Mouse (Mus musculus) adrenal gland, adult 18-20 months (tissue): Measurements from ENCODE around the gene Ly6f. TPM values are rescaled to one million over a fixed set of nuclear protein-coding genes. Genes with fewer than 3 reads are reported as not detected.
"Not testable (repeated sequence)": the region's sequence is repeated elsewhere in the genome, so short reads cannot be mapped to it uniquely, and the experiment has no call there.

Source experiments
- DNase-seq, 2 experiments: peaks; one replicate each; pipeline ENCODE4 v3.0.0; 2021 to 2022; ENCODE audit warnings: low spot score in 2 of 2
- long read RNA-seq, 2 experiments: library from polyadenylated mRNA; stranded (forward); transcript quantifications; one replicate each; pipeline ENCODE4 v2.0.0; 2021
- total RNA-seq, 2 experiments: library from RNA; stranded (reverse); gene quantifications; 1 replicate in 1 of 2; 2 replicates in 1 of 2; pipeline ENCODE4 v1.2.3; 2021

The Ly6f gene
- total RNA-seq, result not detected
- long read RNA-seq, experiment 1, result 0 reads
- long read RNA-seq, experiment 2, result 0 reads

DNA sequence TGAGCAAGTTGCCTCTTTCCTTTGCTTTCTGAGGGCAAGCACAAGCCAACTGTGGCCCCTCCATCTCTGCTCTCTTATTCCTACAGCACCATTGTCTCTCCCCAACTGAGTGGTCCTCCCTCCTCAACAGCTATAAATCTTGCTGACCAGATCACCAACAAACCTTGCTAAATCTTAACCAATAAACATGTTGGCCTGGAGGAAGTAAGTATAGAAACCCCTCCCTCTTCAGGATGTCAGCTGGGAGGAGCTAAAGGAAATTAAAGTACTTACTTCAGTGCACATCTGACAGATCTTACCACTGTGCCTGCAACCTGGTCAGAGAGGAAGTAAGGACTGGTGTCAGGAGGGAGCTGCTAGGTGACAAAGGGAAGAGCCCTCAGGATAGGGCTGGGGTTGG, at the start of gene Ly6f:
TSS of gene Ly6f (plus strand) at position 301 of the 400 bp plus-strand sequence.
- DNase-seq, result no peak

DNA sequence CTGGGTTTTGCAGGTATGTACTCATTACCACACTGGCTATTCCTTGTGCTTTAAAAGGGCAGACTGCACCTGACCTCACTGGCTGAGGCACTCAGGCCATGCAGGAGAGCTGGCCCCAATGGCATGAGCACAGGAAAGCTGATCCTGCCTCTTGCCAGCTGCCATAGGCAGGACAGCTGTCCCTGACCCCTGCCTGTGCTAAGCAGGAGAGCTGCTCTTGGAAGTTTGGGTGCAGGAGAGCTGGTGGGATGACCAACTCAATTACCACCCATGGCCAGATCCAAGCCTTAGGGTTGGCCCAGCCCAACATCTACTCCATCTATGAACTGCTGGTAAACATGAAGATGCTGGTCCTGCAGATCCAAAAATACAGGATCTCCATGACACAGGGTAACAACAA, 46.3 kb upstream of the Ly6f start:
- no peak for DNase-seq

DNA sequence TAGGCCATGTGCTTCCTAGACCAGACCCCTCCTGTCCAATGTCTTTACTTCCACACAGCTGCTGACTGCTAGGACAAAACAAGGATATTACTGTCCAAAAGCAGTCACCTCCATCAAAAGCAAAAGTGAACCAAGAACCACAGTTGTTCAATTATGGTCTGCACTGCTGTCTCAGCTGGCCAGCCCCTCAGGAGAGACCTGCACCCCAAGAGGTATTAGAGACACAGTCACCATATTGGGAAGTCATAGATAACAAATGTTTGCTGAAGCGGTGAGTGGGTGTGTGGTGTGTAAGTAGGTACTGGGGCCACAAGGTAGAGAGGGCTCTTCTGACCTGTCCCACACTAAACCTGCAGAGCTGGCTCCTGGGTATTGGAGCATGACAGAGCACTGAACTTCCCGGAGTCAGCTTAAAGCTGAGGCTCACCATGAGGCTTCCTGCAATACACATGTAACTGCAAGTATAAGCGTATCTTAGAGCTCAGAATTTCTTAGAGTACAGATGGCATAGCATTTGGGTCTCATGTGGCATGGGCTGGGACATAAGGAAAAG, 30.4 kb upstream of the Ly6f start:
- DNase-seq, result no peak

DNA sequence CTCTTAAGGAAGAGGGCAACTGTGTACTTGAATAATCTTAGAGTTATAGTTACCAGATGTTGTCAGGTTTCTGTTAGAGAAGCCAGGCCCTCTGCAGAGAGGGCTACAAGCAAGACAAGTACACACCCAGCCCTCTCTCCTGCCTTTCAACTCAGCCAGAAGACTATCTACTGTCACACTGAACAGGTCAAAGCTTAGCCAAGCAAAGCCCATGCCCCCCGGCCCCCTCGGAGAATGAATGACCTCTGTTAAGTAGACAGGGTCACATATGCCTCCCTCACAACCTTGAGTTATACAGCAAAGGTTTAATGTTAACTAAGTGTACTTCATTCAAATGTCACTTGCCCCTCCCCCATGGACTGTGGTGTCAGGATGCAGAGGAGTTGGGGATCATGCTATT, 27.7 kb upstream of the Ly6f start:
- DNase-seq, result no peak

DNA sequence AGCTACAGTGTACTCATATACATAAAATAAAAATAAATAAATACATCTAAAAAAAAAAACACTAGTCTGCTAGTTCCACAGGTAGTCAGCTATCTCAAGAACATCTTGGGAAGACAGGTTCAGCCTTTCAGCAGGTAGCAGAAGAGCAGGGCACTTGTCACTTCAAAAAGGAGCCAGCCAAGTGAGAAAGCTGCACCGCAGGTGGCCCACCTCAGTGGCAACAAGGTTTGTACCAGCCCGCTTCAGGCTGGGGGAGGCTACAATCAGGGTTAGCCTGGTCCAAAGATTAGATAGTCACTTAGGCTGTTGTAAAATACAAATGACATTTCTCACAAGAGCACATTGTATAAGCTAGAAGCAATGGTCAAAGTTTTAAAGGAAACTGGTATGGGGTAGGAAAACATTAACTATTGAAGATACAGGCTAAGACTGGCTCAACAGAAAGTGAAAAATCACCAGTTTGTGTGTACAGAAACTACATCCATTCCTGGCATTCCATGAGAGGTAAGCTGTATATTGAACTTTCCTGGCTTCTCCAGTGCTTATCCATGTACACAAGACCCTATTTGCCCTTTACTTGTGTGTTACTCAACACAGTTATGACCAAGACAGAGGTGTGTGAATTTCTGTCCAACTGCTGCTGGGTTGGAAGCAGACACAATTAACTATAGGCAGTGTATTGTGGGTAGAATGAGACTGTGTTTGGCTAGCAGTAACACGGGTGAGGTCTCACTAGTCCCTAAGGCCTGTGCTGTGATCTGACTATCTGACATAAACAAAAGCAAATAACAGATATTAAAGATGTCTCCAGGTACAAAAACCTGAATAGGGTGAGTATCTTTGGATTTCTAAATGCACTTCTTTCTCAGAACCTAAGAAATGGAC, 25.2 kb upstream of the Ly6f start:
- DNase-seq, result no peak

DNA sequence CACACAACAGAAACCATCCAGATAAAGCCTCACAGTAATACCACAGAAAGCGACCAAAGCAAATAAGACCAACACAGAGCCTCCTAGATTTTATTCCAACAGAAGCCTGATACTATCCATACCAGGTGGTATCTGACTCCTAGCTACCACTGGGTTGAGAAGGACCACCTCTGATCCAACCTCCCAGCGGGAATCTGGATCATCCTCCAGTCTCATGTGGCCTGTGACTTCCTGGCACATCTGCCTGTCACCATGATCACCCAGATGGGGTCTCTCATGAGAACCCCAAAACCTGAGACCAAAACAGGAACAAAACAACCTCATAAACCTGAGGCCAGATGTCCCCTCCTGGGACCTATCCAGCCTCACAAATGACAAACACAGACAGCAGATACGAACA, 13.6 kb upstream of the Ly6f start:
- no peak for DNase-seq

DNA sequence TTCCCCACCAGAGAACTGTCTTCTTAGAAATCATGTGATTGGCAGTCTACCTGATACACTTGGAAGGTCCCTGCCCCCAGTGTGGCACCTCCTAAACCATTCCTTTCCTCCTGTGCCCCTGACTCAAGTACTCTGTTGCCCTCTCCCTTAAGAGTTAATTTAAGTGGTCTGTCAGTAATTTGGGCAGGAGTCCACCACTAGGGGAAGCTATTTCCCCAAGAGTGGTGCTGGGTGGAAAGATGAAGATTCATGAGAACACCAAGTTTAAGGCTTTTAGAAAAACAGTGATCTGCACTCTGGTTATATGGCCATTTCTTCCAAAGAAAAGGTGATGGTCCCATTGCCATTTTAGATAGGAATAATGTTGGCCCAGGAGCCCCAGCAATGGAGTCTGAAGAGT, 2.4 kb upstream of the Ly6f start:
- DNase-seq, result no peak

DNA sequence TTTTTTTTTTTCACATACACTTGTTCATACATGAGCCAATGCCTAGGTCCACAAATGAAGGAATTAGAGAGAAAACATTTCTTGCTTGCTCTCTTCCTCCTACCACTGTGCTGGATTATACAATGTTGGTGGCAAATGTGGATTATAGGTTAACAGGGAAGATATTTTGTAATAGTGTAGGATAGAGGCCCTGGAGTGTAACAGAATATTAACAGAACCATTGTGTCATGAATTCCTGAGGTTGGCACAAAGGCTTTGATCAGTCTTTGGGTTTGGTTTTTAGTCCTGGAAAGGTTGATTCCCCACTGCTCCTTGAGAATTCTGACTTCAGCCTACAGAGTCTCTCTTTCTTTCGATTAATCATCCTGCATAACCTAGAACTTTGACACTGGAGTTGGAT, 1.6 kb upstream of the Ly6f start:
- DNase-seq, result no peak

DNA sequence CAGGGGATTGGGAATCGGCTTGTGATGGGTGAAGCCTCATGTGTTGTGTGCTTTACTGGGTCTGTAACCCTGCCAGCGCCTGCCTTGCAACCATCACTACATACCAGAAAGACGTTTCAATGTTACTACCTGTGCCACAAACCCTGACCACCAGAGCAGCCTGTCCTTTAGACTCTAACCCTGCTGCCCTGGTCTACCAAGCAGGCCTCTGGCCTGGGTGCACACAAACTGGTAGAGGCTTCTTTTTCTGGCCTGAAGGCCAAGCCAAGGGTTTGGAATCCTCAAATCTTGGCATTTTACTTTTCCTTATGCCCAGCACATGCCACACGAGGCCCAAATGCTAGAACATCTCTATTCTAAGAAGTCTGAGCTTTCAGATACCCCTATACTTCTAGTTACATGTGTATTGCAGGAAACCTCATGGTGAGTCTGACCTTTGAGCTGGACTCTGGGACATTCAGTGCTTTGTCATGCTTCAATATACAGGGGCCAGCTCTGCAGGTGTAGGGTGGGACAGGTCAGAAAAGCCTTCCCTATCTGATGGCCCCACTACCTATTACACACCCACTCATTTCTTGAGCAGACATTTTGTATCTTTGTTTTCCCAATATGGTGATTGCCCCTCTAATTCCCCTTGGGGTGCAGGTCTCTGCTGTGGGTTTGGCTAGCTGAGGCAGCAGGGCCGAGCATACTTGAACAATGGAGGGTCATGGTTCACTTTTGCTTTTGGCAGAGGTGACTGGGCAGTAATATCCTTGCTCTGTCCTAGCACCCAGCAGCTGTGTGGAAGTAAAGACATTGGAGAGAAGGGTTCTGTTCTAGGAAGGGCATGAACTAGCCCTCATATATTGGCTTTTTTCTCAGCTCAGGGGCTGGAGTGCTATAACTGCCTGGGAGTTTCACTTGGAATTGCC, 952 bp downstream of the Ly6f start:
- DNase-seq, result no peak

DNA sequence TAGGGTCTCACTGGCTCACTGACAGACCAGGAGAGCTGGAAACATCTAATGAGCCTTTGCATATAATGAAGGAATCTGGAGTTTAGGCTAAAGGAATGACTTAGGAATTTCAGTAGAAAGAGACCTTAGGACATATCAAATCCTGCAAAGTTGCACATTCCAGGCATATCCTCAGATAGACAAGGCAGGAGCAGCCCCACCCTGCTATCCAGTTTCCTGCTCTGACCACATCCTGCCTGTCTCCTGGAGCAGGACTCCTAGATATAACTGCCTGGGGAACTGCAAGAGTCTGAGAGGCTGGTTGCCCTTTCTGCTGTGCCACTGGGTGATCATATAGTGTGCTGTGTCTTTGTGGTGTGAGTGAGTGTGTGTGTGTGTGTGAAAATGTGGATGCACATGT, 1.9 kb downstream of the Ly6f start:
- DNase-seq, result no peak

DNA sequence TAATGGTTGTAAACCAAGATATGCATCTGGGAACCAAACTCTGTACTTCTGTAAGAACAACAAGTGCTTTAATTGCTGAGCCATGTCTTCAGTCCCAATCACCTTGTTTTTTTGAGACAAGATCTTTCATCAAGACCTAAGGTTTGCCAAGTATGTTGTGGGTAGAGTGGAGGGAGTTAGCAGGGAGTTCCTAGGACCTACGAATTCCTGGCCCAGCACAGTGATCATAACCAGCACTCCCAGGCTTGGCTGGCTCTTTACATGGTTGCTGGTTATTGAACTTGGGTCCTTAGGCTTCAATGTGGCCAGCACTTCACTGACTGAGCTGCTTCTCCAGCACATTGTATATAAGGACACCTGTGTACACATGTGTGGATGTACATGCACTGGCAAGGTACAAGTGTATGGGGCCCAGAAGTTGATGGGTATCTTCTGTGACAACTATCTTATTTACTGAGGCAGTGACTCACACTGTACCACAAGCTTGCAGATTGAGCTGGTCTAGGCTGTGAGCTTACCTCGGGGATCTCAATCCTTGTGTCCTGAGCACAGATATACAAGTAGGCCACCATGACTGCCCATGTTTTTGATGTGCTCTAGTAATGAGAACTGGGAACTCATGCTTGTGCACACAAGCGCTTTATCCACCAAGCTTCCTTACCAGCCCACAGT, 2.6 kb downstream of the Ly6f start:
- DNase-seq, result no peak

DNA sequence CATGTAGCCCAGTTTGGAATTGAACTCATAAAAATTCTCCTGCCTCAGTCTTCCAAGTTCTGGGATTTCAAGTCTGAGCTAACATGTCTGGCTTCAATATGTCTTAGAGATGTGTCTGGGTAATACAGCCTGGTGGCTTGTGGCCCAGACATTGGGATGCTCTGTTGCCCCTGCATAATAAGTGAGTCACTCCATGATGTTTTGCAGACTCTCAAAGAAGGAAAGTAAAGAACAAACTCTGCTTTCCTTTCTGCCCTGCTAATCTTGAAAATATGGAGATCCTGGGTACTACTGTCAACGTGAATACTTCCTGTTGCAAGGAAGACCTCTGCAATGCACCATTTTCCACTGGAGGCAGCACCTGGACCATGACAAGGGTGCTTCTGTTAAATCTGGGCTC, 3.2 kb downstream of the Ly6f start:
- no peak for DNase-seq

DNA sequence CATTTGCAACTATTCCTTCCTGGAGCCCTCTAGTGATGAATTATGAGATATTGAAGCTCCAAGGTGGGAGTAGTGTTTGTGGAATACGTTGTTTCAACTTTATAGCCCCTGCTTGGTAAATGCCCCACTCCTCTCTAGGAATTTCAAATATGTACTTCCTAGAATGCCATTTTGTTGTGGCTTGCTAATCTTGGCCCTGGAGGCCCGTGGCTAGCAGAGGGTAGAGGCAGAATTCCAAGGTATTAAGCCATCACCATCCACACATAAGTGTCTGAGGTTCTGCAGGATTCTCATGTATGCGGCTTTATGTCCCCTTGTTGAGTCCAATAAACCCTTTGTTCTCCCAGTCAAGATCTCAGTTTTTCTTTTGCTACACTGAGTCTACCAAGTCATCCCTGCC, 3.7 kb downstream of the Ly6f start:
- DNase-seq, result no peak

DNA sequence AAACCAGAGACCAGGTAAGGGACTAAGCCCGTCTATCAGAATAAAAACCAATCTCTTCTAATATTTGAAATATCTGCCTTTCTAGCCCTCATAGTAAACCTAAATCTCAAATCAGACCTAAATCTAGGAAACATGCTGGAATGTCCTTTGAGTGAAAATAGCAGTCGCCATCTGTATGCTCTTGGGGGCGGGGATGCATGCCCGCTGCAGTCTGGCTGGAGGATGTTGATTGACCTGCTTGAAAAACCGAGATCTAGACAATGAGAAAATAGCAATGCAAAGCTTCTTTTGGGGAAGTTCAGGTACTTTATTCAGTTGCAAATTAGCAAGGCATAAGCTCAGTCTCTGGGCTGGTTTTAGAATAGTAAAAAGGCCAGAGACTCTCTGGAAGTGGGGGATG, 13.8 kb downstream of the Ly6f start:
- not testable (repeated sequence) for DNase-seq

DNA sequence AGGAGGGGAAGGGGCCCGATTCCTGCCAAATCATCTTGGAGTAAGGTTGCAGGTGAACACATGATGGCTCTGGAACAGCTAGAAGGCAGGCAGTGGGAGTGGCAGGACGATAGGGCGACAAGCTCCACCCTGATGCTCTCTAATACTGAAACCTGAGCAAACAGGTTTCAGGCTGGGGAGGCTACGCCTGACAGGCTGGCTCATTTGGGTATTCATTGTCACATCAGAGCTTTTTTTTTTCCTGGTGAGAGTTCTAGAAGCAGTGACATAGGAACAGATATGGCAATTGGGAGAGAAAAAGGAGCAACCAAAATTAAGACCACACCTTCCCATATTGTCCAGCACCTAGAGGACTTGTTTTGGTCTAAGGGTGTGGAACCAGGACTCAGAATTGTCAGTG, 18.3 kb downstream of the Ly6f start:
- DNase-seq, result not testable (repeated sequence)

DNA sequence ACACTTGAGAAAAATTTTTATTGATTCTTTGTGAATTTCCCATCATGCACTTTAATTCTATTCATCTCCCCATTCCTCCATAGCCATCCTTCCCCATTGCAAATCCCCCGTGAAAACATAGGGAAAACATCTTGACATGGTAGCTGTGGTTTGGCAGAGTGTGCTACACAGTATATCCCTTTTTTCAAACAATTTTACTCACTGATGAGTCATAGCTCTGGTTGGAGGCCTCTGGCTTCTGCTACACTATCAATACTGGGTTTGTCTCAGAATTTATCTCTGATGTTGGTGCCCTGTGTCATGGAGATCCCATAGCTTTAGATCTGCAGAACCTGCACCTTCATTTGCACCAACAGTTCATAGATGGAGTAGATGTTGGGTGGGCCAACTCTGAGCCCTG, 24.2 kb downstream of the Ly6f start:
- DNase-seq, result no peak

DNA sequence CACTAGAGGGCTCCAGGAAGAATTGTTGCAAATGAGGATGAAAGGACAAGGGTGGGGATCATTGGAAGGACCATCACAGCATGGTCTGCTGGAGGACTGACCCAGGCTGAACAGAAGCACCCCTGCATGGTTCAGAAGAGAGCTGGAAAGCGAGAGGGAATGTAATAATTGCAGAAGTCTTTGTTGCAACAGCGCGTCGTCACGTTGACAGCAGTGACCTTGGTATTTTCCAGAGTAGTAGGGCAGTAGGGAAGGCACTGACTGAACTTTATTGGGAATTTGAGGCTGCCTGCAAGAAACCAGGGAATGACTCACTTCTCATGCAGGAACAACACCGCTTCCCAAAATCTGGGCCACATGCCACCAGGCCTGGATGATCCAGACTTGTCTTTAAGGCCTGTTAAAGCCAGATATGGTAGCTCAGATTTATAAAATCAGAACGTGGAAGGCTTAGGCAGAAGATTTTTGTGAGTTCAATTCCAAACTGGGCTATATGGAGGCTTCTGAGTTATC, 25.7 kb downstream of the Ly6f start:
- DNase-seq, result no peak

DNA sequence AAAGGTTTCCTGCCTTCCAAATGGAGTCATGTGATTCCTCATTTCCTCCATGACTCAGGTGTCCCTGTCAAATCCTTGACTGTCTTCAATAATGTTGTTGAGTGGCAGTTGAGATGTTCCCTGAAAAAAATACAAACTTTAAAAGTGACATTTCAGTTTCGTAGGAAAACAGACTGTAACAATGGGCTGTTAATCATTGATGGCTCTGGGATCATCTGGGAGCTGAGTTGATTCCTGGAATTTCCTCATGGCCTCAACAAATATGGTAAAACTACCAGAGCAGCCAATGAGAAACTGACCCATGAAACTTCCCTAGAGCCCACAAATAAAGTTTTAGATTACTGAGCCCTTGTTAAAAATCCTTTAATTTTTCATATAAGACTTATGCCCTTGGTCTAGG, 37.9 kb downstream of the Ly6f start:
- no peak for DNase-seq

DNA sequence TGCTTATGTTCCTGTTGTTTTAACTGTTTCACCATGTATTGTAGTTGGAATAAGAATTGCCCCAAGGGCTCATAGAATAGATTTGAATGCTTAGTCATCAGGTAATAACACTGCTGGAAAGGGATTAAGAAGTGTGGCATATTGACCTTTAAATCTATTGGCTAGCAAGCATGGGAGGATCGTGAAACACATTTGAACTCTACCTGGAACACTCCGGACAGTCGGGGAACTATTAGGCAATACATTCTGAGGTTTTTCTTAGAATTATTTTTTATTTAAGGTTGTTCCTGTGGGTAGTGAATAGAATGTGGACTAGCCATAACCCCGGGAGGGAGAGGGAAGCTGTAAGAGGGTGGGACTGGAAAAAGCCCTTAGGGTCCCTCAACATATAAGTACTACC, 41.0 kb downstream of the Ly6f start:
- no peak for DNase-seq

DNA sequence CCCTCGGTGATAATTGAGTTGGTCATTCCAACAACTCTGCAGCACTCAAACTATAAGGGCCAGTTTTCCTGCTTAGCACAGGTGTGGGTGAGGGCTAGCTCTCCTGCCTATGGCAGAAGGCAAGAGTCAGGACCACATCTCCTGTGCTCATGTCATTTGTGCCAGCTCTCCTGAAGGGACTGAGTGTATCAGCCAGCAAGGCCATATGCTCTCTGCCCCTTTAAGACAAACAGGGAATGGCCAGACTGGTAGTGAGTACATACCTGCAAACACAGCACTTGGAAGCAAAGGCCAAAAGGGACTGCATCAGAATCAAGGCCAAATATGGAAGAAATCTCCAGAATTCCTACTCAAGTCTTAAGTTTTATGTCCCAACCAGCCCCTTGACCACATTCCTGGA, 41.7 kb downstream of the Ly6f start:
- DNase-seq, result no peak

DNA sequence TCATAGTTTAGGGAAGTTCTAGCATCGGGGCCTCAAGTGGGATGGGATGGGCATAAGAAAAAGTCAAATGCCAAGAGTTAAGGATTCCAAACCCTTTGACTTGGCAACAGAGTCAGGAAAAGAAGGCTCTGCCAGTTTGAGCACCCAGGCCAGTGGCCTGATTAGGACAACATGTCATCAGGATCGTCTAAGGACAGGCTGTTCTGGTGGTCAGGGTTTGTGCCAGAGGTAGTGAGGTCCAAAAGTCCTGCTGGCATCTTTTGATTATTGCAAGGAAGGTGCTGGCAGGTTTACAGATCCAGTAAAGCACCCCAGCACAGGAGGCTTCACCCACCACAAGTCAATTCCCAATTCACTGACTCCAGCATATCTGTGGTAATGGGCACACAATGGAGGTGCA, 46.2 kb downstream of the Ly6f start:
- DNase-seq, result no peak
